Mouse (Mus musculus): Measurements from ENCODE around the gene Il4. TPM values are rescaled to one million over a fixed set of nuclear protein-coding genes. Genes with fewer than 3 reads are reported as not detected.
"Not testable (repeated sequence)": the region's sequence is repeated elsewhere in the genome, so short reads cannot be mapped to it uniquely, and the experiment has no call there.

The Il4 gene
- polyA plus RNA-seq, 1 experiment from 2014 or later = 1.5 TPM

- no peak for ATAC-seq (ENCODE audit: insufficient number of reproducible peaks, insufficient read depth, low FRiP score, low read depth)
- Histone ChIP-seq H3K36me3 (ENCODE audit: control insufficient read depth, insufficient read depth, low read length) (no peaks in the 10 kb centered on the region), H3K4me1 (ENCODE audit: control insufficient read depth in 2 of 2, insufficient read depth in 2 of 2, low read length in 2 of 2) (peaks cover 0 to 4% of the 10 kb centered on the region in 2 experiments; a peak in 1 of 4 replicates), H3K9me3 (ENCODE audit: control insufficient read depth, low read length) (no peaks in the 10 kb centered on the region), H3K4me2 (ENCODE audit: low read length) (no peak overlapping the region), H3K27ac (replicated peaks in 1 of 2; ENCODE audit: control insufficient read depth in 1 of 2, insufficient read depth in 1 of 2, low read depth in 2 of 2, low read length in 2 of 2) (no peak overlapping the region), H3K27me3 (ENCODE audit: control insufficient read depth, insufficient read depth, low read length) (no peaks in the 10 kb centered on the region), H3K9ac (ENCODE audit: low read length) (no peak overlapping the region), H3K4me3 (ENCODE audit: control insufficient read depth in 1 of 2, insufficient read depth in 1 of 2, low read depth in 1 of 2, low read length in 2 of 2) (no peak overlapping the region)
- 43% methylated on average over 2 of the region's 2 CpGs for WGBS
Measured at GRCm38 (mm10) chr11:53561986-53562385, 56.5 kb downstream of the Il4 start.

GRCm38 (mm10) chr11:53559980-53560379 is 58.5 kb downstream of the Il4 start:
- not testable (repeated sequence) for H3K4me3 ChIP-seq (ENCODE audit: control insufficient read depth in 1 of 2, insufficient read depth in 1 of 2, low read depth in 1 of 2, low read length in 2 of 2); H3K4me1 ChIP-seq (ENCODE audit: control insufficient read depth in 2 of 2, insufficient read depth in 2 of 2, low read length in 2 of 2); H3K36me3 ChIP-seq (ENCODE audit: control insufficient read depth, insufficient read depth, low read length); H3K27me3 ChIP-seq (ENCODE audit: control insufficient read depth, insufficient read depth, low read length); H3K9me3 ChIP-seq (ENCODE audit: control insufficient read depth, low read length); H3K9ac ChIP-seq (ENCODE audit: low read length); ATAC-seq (ENCODE audit: insufficient number of reproducible peaks, insufficient read depth, low FRiP score, low read depth); H3K4me2 ChIP-seq (ENCODE audit: low read length); H3K27ac ChIP-seq (replicated peaks in 1 of 2; ENCODE audit: control insufficient read depth in 1 of 2, insufficient read depth in 1 of 2, low read depth in 2 of 2, low read length in 2 of 2)
- WGBS = 76% methylated on average over 1 of the region's 3 CpGs

- H3K4me3 ChIP-seq (ENCODE audit: control insufficient read depth in 1 of 2, insufficient read depth in 1 of 2, low read depth in 1 of 2, low read length in 2 of 2); H3K27me3 ChIP-seq (ENCODE audit: control insufficient read depth, insufficient read depth, low read length); H3K9me3 ChIP-seq (ENCODE audit: control insufficient read depth, low read length); H3K4me2 ChIP-seq (ENCODE audit: low read length); H3K27ac ChIP-seq (replicated peaks in 1 of 2; ENCODE audit: control insufficient read depth in 1 of 2, insufficient read depth in 1 of 2, low read depth in 2 of 2, low read length in 2 of 2); H3K4me1 ChIP-seq (ENCODE audit: control insufficient read depth in 2 of 2, insufficient read depth in 2 of 2, low read length in 2 of 2); H3K9ac ChIP-seq (ENCODE audit: low read length); H3K36me3 ChIP-seq (ENCODE audit: control insufficient read depth, insufficient read depth, low read length); ATAC-seq (ENCODE audit: insufficient number of reproducible peaks, insufficient read depth, low FRiP score, low read depth): not testable (repeated sequence)
- WGBS = 95% methylated on average over 1 of the region's 3 CpGs
Measured at GRCm38 (mm10) chr11:53557992-53558391, 60.5 kb downstream of the Il4 start.

- H3K4me3 ChIP-seq (ENCODE audit: control insufficient read depth in 1 of 2, insufficient read depth in 1 of 2, low read depth in 1 of 2, low read length in 2 of 2); H3K4me1 ChIP-seq (ENCODE audit: control insufficient read depth in 2 of 2, insufficient read depth in 2 of 2, low read length in 2 of 2); ATAC-seq (ENCODE audit: insufficient number of reproducible peaks, insufficient read depth, low FRiP score, low read depth); H3K4me2 ChIP-seq (ENCODE audit: low read length); H3K9ac ChIP-seq (ENCODE audit: low read length); H3K27ac ChIP-seq (replicated peaks in 1 of 2; ENCODE audit: control insufficient read depth in 1 of 2, insufficient read depth in 1 of 2, low read depth in 2 of 2, low read length in 2 of 2); H3K27me3 ChIP-seq (ENCODE audit: control insufficient read depth, insufficient read depth, low read length); H3K36me3 ChIP-seq (ENCODE audit: control insufficient read depth, insufficient read depth, low read length); H3K9me3 ChIP-seq (ENCODE audit: control insufficient read depth, low read length): not testable (repeated sequence)
- WGBS = 91% methylated on average over 10 of the region's 20 CpGs
Measured at GRCm38 (mm10) chr11:53556529-53556928, 61.9 kb downstream of the Il4 start.

Other genes with a start within 250 kb of the Il4 start
- gene Leap2, start 195.5 kb downstream of the Il4 start, polyA plus RNA-seq (2014; fragmentation: Nextera tagmentation; extraction: Ambion mirVana) = not detected in 2 replicates
- gene Uqcrq, start 187.8 kb downstream of the Il4 start, polyA plus RNA-seq (2014; fragmentation: Nextera tagmentation; extraction: Ambion mirVana) = 1,378 and 1,424 TPM in 2 replicates
- 1.4 and 1.7 TPM in 2 replicates for gene Gdf9, start 187.6 kb downstream of the Il4 start, polyA plus RNA-seq (2014; fragmentation: Nextera tagmentation; extraction: Ambion mirVana)
- gene Gm10447, start 161.6 kb downstream of the Il4 start, polyA plus RNA-seq (2014; fragmentation: Nextera tagmentation; extraction: Ambion mirVana) = 0.16 TPM in 1 of 2 replicates, not detected in the other
- gene Shroom1, start 161.5 kb downstream of the Il4 start, polyA plus RNA-seq (2014; fragmentation: Nextera tagmentation; extraction: Ambion mirVana) = 2.3 and 2.5 TPM in 2 replicates
- gene Gm9837, start 148.2 kb downstream of the Il4 start, polyA plus RNA-seq (2014; fragmentation: Nextera tagmentation; extraction: Ambion mirVana) = not detected in 2 replicates
- not detected in 2 replicates for gene Gm9945, start 138.5 kb downstream of the Il4 start, polyA plus RNA-seq (2014; fragmentation: Nextera tagmentation; extraction: Ambion mirVana)
- 0.18 and 0.26 TPM in 2 replicates for gene Sowaha, start 138.4 kb downstream of the Il4 start, polyA plus RNA-seq (2014; fragmentation: Nextera tagmentation; extraction: Ambion mirVana)
- gene Sept8, start 99.4 kb downstream of the Il4 start, polyA plus RNA-seq (2014; fragmentation: Nextera tagmentation; extraction: Ambion mirVana) = 17.4 and 18.8 TPM in 2 replicates
- gene Kif3a, start 51.3 kb downstream of the Il4 start, polyA plus RNA-seq (2014; fragmentation: Nextera tagmentation; extraction: Ambion mirVana) = 38.0 and 38.3 TPM in 2 replicates
- not detected in 2 replicates for gene Il13, start 16.0 kb upstream of the Il4 start, polyA plus RNA-seq (2014; fragmentation: Nextera tagmentation; extraction: Ambion mirVana)
- gene Rad50, start 88.7 kb upstream of the Il4 start, polyA plus RNA-seq (2014; fragmentation: Nextera tagmentation; extraction: Ambion mirVana) = 18.2 and 19.7 TPM in 2 replicates
- not detected in 2 replicates for gene Il5, start 102.1 kb upstream of the Il4 start, polyA plus RNA-seq (2014; fragmentation: Nextera tagmentation; extraction: Ambion mirVana)
- 9.3 and 10.8 TPM in 2 replicates for gene Irf1, start 151.3 kb upstream of the Il4 start, polyA plus RNA-seq (2014; fragmentation: Nextera tagmentation; extraction: Ambion mirVana)
- not detected in 2 replicates for gene Gm17334, start 154.5 kb upstream of the Il4 start, polyA plus RNA-seq (2014; fragmentation: Nextera tagmentation; extraction: Ambion mirVana)
- gene Gm12216, start 240.6 kb upstream of the Il4 start, polyA plus RNA-seq (2014; fragmentation: Nextera tagmentation; extraction: Ambion mirVana) = 0.30 and 1.0 TPM in 2 replicates